Comparison of ENCODE assay signal across 8 mouse cellular contexts in the genomic region with DNA sequence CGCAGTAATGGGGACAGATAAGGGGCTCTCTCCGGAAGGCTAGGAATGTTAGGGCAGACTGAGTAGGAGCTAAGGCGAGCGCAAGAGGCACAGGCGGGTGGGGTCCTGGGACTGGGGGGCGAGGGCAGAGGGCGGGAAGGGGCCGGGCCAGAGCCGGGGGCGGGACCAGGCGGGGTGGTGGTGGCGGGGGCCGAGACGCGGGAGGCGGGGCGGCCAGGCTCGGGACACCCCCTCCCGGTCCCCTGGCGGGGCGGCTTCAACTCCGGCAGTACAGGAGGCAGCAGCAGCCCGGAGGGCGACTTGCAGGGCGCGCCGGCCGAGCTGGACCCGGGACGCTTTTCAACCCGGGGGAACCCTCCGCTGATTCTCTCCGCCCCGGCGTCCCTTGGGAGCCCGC. TPM values are rescaled to one million over a fixed set of nuclear protein-coding genes. Genes with fewer than 3 reads are reported as not detected.
DNase-seq lines count a peak whose midpoint lies in the region; ATAC-seq lines count a peak whose summit lies in the region.

Gene Lrp4 (plus strand): TSS at position 253 of the 397 bp plus-strand sequence.

- H3K27me3 ChIP-seq in megakaryocyte, embryonic 14.5 days (replicated peaks) = peaks cover 93% of the 10 kb centered on the region
- H3K27me3 ChIP-seq in embryonic facial prominence, embryonic 12.5 days = no peaks in the 10 kb centered on the region
- H3K27me3 ChIP-seq in heart, embryonic 12.5 days (replicated peaks) = no peaks in the 10 kb centered on the region
- peaks cover 8% of the 10 kb centered on the region for H3K27me3 ChIP-seq in kidney, embryonic 15.5 days
- peaks cover 80% of the 10 kb centered on the region for H3K27me3 ChIP-seq in liver, embryonic 13.5 days
- 0 out of 2 replicates have a peak, but pooled peaks cover 5% of the 10 kb centered on the region for H3K27me3 ChIP-seq in neural tube, embryonic 15.5 days (replicated peaks)

- H3K4me2 ChIP-seq in embryonic facial prominence, embryonic 12.5 days (replicated peaks) = peak within 1 kb of the TSS; percentile 68
- H3K4me2 ChIP-seq in heart, embryonic 12.5 days = peak within 1 kb of the TSS; percentile 83
- H3K4me2 ChIP-seq in kidney, embryonic 15.5 days = peak within 1 kb of the TSS; percentile 91
- H3K4me2 ChIP-seq in liver, embryonic 13.5 days = peak within 1 kb of the TSS; percentile 79
- peak within 1 kb of the TSS; percentile 95 for H3K4me2 ChIP-seq in neural tube, embryonic 15.5 days

- no peaks in the 10 kb centered on the region for H3K36me3 ChIP-seq in megakaryocyte, embryonic 14.5 days (replicated peaks; ENCODE audit: low read length)
- no peaks in the 10 kb centered on the region for H3K36me3 ChIP-seq in embryonic facial prominence, embryonic 12.5 days
- H3K36me3 ChIP-seq in heart, embryonic 12.5 days = no peaks in the 10 kb centered on the region
- H3K36me3 ChIP-seq in kidney, embryonic 15.5 days = no peaks in the 10 kb centered on the region
- H3K36me3 ChIP-seq in liver, embryonic 13.5 days = no peaks in the 10 kb centered on the region
- H3K36me3 ChIP-seq in neural tube, embryonic 15.5 days = no peaks in the 10 kb centered on the region

- ATAC-seq in megakaryocyte, adult 5-6 weeks (ENCODE audit: poor library complexity, severe bottlenecking) = no peak
- ATAC-seq in embryonic facial prominence, embryonic 12.5 days (ENCODE audit: insufficient number of reproducible peaks, insufficient read depth, low FRiP score, low TSS enrichment) = peak; percentile 61
- ATAC-seq in heart, embryonic 12.5 days (ENCODE audit: insufficient number of reproducible peaks, low FRiP score) = peak; percentile 82
- ATAC-seq in kidney, embryonic 15.5 days (replicated peaks; ENCODE audit: low FRiP score) = peak; percentile 75
- ATAC-seq in liver, embryonic 13.5 days (ENCODE audit: low read depth) = peak; percentile 70
- peak; percentile 43 for ATAC-seq in neural tube, embryonic 15.5 days (ENCODE audit: low FRiP score)

- 1% methylated on average over 29 of the region's 36 CpGs for WGBS in embryonic facial prominence, embryonic 12.5 days
- whole genome bisulfite sequencing in heart, embryonic 12.5 days = 0% methylated on average over 30 of the region's 36 CpGs
- WGBS in kidney, embryonic 15.5 days = under 1% methylated on average over 35 of the region's 36 CpGs
- under 1% methylated on average over 33 of the region's 36 CpGs for WGBS in liver, embryonic 13.5 days (ENCODE audit: insufficient replicate concordance)
- under 1% methylated on average over 34 of the region's 36 CpGs for WGBS in neural tube, embryonic 15.5 days

- H3K9me3 ChIP-seq in megakaryocyte, embryonic 14.5 days = peaks cover 14% of the 10 kb centered on the region
- 0 out of 2 replicates have a peak, but pooled peaks cover 3% of the 10 kb centered on the region for H3K9me3 ChIP-seq in embryonic facial prominence, embryonic 12.5 days
- 0 out of 2 replicates have a peak, but pooled peaks cover 3% of the 10 kb centered on the region for H3K9me3 ChIP-seq in heart, embryonic 12.5 days (replicated peaks)
- no peaks in the 10 kb centered on the region for H3K9me3 ChIP-seq in kidney, embryonic 15.5 days (replicated peaks)
- H3K9me3 ChIP-seq in liver, embryonic 13.5 days (replicated peaks) = 0 out of 2 replicates have a peak, but pooled peaks cover 4% of the 10 kb centered on the region
- H3K9me3 ChIP-seq in neural tube, embryonic 15.5 days (replicated peaks) = no peaks in the 10 kb centered on the region

- peak within 1 kb of the TSS; percentile 90 for H3K4me3 ChIP-seq in megakaryocyte, embryonic 14.5 days (replicated peaks)
- peak within 1 kb of the TSS; percentile 73 for H3K4me3 ChIP-seq in embryonic facial prominence, embryonic 12.5 days
- H3K4me3 ChIP-seq in heart, embryonic 12.5 days = peak within 1 kb of the TSS; percentile 84
- peak within 1 kb of the TSS; percentile 81 for H3K4me3 ChIP-seq in kidney, embryonic 15.5 days (replicated peaks)
- peak within 1 kb of the TSS; percentile 65 for H3K4me3 ChIP-seq in liver, embryonic 13.5 days (replicated peaks)
- peak within 1 kb of the TSS; percentile 58 for H3K4me3 ChIP-seq in neural tube, embryonic 15.5 days (replicated peaks)

- H3K27ac ChIP-seq in embryonic facial prominence, embryonic 12.5 days = peak within 1 kb of the TSS; percentile 95
- peak within 1 kb of the TSS; percentile 92 for H3K27ac ChIP-seq in heart, embryonic 12.5 days (ENCODE audit: poor library complexity, severe bottlenecking)
- peak within 1 kb of the TSS; percentile 93 for H3K27ac ChIP-seq in kidney, embryonic 15.5 days
- peak within 1 kb of the TSS; percentile 69 for H3K27ac ChIP-seq in liver, embryonic 13.5 days
- H3K27ac ChIP-seq in neural tube, embryonic 15.5 days (replicated peaks) = peak within 1 kb of the TSS; percentile 78

- peaks cover 35% of the 10 kb centered on the region for H3K4me1 ChIP-seq in megakaryocyte, embryonic 14.5 days
- peaks cover 30% of the 10 kb centered on the region for H3K4me1 ChIP-seq in embryonic facial prominence, embryonic 12.5 days
- H3K4me1 ChIP-seq in heart, embryonic 12.5 days (replicated peaks) = peaks cover 37% of the 10 kb centered on the region
- H3K4me1 ChIP-seq in kidney, embryonic 15.5 days = peaks cover 69% of the 10 kb centered on the region
- H3K4me1 ChIP-seq in liver, embryonic 13.5 days (replicated peaks) = peaks cover 54% of the 10 kb centered on the region
- H3K4me1 ChIP-seq in neural tube, embryonic 15.5 days = peaks cover 31% of the 10 kb centered on the region

- DNase-seq in liver, embryonic 13.5 days = peak; percentile 18
- DNase-seq in cerebellum, adult 11-12 months = no peak

- H3K9ac ChIP-seq in embryonic facial prominence, embryonic 12.5 days = peak within 1 kb of the TSS; percentile 76
- peak within 1 kb of the TSS; percentile 91 for H3K9ac ChIP-seq in heart, embryonic 12.5 days
- peak within 1 kb of the TSS; percentile 80 for H3K9ac ChIP-seq in kidney, embryonic 15.5 days
- peak within 1 kb of the TSS; percentile 68 for H3K9ac ChIP-seq in liver, embryonic 13.5 days
- peak within 1 kb of the TSS; percentile 62 for H3K9ac ChIP-seq in neural tube, embryonic 15.5 days (replicated peaks)

RNA-seq across cellular contexts. Expression of gene Lrp4, which starts in this region (rescaled TPM):
- polyA plus RNA-seq in megakaryocyte, embryonic 14.5 days (2012; ENCODE audit: insufficient read depth, low replicate concordance) = 0.16 TPM in 1 of 2 replicates, not detected in the other
- total RNA-seq in megakaryocyte, adult 5-6 weeks (2015) = 1.0 and 1.1 TPM in 2 replicates
- total RNA-seq in megakaryocyte, adult 5-6 weeks (2017) = 1.9 and 2.7 TPM in 2 replicates
- 7.9 and 8.2 TPM in 2 replicates for polyA plus RNA-seq in embryonic facial prominence, embryonic 12.5 days (2016; fragmentation: Nextera tagmentation; extraction: Ambion mirVana)
- polyA plus RNA-seq in heart, embryonic 12.5 days (2016; fragmentation: Nextera tagmentation; extraction: Ambion mirVana) = 4.4 and 4.9 TPM in 2 replicates
- 9.3 and 9.5 TPM in 2 replicates for polyA plus RNA-seq in kidney, embryonic 15.5 days (2015; fragmentation: Nextera tagmentation; extraction: Ambion mirVana)
- 0.93 and 1.1 TPM in 2 replicates for polyA plus RNA-seq in liver, embryonic 13.5 days (2015; fragmentation: Nextera tagmentation; extraction: Ambion mirVana)
- 6.8 and 7.3 TPM in 2 replicates for polyA plus RNA-seq in neural tube, embryonic 15.5 days (2015; fragmentation: Nextera tagmentation; extraction: Ambion mirVana)
